Comparison of ENCODE assay signal across 14 mouse cellular contexts in genomic region chr1:58959682-58960081, GRCm38 (mm10).
"Had no signal": no experiment of that assay in that cellular context is flagged by ENCODE, and none has a peak within 500 bp of the region (broad histone marks: within the 10 kb centered on the region; RNA-seq: fewer than 3 reads in every experiment).

No protein-coding gene starts in this region.

- H3K9me3 ChIP-seq: kidney, embryonic 15.5 days; limb, embryonic 15.5 days; lung, embryonic 15.5 days; megakaryocyte, embryonic 14.5 days; midbrain, embryonic 15.5 days; neural tube, embryonic 13.5 days; stomach, embryonic 15.5 days had no signal

- H3K27ac ChIP-seq: kidney, embryonic 15.5 days; limb, embryonic 15.5 days; lung, embryonic 15.5 days; macrophage; midbrain, embryonic 15.5 days; stomach, embryonic 15.5 days had no signal

- H3K27me3 ChIP-seq: kidney, embryonic 15.5 days; limb, embryonic 15.5 days; lung, embryonic 15.5 days; megakaryocyte, embryonic 14.5 days; midbrain, embryonic 15.5 days; neural tube, embryonic 13.5 days; stomach, embryonic 15.5 days had no signal

- H3K36me3 ChIP-seq: kidney, embryonic 15.5 days; limb, embryonic 15.5 days; lung, embryonic 15.5 days; midbrain, embryonic 15.5 days; neural tube, embryonic 13.5 days; stomach, embryonic 15.5 days had no signal

- H3K9ac ChIP-seq: kidney, embryonic 15.5 days; limb, embryonic 15.5 days; lung, embryonic 15.5 days; midbrain, embryonic 15.5 days; neural tube, embryonic 13.5 days; stomach, embryonic 15.5 days had no signal

- H3K4me1 ChIP-seq: stomach, embryonic 15.5 days had no signal

- DNase-seq: kidney, adult 2 months; kidney, postnatal 14 days; lung, postnatal 14 days; right cerebral cortex, postnatal 14 days; thymus, postnatal 36 days had no signal

- H3K4me2 ChIP-seq: kidney, embryonic 15.5 days; limb, embryonic 15.5 days; lung, embryonic 15.5 days; midbrain, embryonic 11.5 days; midbrain, embryonic 15.5 days; neural tube, embryonic 13.5 days; stomach, embryonic 15.5 days had no signal

- H3K4me3 ChIP-seq: kidney, embryonic 15.5 days; limb, embryonic 15.5 days; lung, embryonic 15.5 days; megakaryocyte, embryonic 14.5 days; midbrain, embryonic 15.5 days; neural tube, embryonic 13.5 days; stomach, embryonic 15.5 days had no signal
